Mouse (Mus musculus) lung, postnatal 14 days (tissue): ENCODE results near the gene Ywhag.
A peak's percentile ranks its signal among the peaks of the same experiment; 100 is the strongest.

Source experiments
- DNase-seq: peaks from one replicate; pipeline ENCODE4 v3.0.0; 2021

Ywhag gene

DNA sequence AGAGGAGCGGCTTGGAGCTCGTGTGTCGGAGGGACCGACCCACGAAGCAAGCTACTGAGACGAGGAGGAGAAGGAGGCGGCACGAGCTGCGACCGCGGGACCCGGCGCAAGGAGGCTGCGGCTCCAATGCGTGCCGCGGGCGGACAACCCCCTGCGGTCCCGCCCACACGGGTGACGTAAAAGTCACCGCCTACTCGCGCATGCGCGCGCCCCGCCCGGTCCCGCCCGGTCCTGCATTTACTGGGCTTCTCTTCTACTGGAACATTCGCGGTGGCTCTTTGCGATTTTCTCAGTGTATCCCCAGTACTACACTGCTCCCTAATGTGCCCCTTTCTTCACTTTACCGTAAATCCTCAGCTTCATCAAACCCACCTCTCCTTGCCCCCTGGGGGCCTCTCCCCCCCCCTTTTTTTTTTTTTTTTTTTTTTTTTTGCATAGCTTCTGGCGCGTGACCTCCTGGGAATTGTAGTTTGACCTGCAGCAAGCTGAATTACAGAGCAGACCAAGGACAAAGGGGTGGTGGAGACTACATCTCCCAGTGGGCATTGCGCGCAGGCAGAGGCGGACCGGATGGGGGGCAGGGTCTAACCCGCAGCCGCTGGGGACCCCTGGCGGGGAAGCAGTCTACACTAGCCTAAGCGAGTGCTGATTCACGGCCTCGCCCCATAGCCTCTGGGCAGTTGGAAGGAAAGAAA, at the start of gene Ywhag:
Gene Ywhag, minus strand, starts transcription at position 136 of the 695 bp plus-strand sequence.
- peak; percentile 98 for DNase-seq

DNA sequence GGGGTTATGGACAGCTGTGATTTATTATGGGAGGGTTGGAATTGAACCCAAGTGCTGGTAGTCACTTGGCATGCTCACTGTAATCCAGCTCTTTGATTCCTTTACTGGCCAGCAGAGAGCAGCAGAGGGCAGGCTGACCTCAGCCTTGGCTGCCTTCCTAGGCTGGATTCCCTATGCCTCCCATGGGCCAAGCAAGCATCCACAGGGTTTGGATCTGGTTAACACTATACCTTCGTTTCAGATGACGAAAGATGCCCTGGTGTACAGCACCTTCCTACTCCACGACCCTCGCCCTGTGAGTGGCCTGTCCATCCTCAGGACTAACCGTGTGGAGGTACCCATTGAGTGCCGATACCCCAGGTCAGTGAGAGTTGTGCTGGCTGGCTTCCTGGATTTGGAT, 48.0 kb upstream of the Ywhag start:
- peak; percentile 74 for DNase-seq

DNA sequence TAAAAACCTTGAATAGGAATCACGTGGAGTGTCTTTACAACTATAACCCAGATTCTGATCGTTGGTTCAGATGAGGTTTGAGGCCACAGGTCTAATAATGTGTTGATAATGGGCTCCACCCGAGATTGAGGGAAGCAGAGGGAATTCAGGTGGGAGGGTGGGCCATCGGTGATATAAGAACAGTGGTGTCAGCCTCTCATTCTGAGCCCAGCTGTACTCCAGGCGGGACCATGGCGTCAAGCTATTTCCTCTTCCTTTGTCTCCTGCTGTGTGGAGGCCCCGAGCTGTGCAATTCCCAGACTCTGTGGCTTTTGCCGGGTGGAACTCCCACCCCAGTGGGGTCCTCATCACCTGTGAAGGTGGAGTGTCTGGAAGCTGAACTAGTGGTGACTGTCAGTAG, 45.5 kb upstream of the Ywhag start, which contains the start of gene Zp3:
Gene Zp3, plus strand, starts transcription at position 196 of the 400 bp plus-strand sequence.
- no peak for DNase-seq

DNA sequence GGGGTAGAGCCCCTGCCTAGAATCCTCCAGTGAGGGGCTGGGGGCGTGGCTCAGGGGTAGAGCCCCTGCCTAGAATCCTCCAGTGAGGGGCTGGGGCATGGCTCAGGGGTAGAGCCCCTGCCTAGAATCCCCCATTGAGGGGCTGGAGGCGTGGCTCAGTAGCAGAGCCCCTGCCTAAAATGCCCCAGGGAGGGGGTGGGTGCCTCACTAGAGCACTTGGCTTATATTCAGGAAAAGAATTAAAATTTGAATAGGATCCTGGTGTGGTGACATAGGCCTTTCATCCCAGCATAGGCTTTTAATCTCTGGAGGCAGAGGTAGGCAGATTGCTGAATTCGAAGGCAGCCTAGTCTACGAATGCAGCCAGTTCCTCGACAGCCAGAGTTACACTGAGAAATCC, 45.0 kb upstream of the Ywhag start:
- DNase-seq = no peak

DNA sequence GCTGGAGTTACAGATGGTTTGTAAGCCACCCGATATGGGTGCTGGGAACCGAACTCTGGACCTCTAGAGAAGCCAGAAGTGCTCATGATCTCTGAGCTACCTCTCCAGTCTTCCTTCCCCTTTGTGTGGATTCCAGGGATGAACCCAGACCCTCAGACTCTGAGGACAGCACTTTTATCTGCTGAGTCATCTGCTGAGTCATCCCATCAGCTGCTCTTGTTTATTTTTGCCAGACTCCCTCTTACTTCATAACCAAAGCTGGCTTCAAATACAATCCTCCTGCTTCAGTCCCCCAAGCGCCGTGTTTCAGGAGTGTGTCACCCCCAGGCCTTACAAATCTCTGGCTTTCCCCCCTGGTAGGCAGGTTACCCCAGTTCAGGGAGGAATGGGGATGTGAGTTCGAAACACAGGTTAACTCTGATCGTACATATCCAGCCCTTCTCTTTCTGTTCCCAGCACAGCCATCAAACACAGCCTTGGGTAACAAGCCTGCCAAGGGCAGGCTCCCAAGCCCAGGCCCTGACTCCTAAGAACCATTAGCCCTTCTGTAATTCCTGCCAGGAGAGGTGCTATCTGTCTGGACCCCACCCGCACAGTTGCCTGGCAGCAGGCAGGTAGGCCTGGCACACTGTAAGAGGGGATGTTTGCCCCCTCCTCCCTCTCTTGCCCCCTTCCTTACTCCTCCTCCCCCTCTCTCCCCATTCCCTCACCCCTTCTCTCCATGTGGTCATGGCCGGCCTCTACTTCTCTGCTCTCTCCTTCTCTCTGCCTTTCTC, 41.7 kb upstream of the Ywhag start:
- DNase-seq = no peak

DNA sequence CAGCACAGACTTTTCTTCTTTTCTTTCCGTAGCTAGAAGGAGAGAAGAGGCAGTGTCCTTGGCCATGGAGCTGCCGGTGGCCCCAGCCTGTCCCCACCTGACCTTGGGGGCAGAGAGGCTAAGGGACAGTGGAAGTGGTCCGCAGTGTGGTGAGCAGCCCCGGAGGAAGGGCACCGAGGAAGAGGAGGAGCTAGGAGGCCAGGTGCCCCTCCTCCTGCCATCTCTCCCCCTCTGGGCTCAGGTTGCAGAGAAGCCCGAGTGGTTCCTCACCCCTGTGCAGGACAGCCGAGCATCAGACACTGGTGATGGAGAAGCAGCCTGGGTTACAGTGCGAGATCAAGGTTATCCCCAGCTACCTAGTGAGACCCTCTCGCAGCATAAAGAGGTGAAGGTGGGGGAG, 39.9 kb upstream of the Ywhag start, which contains the start of gene Ssc4d:
Gene Ssc4d, minus strand, starts transcription at position 167 of the 400 bp plus-strand sequence.
- DNase-seq = no peak

DNA sequence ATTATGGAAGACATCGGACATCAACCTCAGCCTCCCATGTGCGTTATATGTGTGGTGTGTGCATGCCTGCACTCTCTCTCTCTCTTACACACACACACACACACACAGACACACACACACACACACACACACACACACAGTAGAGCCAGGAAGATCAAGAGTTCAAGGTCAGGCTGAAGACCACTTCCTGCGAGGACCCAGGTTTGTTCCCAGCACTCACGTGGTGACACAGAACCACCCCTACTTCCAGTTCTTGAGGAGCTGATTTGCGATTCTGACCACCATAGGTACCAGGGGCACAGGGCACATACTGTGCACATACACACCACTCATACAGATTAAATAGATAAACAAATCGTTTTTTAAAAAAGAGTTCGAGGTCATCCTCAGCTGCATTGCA, 37.5 kb upstream of the Ywhag start:
- no peak for DNase-seq

DNA sequence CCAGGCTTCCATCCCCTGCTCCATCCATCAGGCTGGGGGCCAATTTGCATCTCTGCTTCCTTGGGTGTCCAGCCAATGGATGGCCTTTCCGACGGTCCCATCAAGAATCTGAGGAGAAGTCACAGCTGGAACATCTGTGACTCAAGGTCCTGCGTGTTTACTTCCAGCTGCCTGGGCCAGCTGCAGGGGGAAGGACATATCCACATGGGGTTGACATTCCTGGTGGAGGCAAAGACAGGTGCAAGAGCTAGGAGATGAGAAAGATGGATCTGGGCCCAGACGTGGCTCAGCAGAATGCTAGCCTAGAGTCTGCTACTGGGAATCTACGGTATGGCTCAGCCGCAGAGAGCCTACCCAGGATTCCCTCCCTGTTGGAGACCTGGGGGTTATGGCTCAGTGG, 35.8 kb upstream of the Ywhag start:
- no peak for DNase-seq

DNA sequence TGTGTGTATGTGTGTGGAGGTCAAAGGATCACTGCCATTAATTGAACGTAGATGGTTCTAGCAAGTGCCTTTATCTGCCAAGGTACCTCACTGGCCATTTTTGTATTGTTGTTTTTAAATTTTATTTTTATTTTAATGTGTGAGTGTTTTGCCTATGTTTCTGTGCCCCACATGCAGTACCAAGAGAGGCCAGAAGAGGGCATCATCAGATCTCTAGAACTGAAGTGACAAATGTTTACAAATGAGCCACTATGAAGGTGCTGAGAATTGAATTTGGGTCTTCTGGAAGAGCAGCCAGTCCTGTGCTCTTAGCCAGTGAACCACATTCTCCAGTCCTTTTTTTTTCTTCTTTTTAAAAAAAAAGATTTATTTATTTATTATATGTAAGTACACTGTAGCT, 34.4 kb upstream of the Ywhag start:
- DNase-seq = peak; percentile 68

DNA sequence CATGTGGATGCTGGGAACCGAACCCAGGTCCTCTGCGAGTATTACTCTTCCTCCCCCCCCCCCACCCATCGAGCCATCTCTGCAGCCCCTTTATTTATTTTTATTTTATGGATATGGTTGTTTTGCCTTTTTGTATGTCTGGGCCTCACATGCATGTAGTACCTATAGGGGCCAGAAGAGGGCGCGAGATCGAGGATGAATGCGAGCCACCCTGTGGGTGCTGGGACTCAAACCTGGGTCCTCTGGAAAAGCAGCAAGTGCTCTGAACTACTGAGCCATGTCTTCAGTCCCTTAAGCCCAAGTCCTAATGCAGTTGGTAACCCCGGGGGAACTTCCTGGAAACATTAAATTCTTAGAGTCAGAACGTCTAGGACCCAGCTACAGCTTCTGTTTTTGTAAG, 32.5 kb upstream of the Ywhag start:
- peak; percentile 14 for DNase-seq

DNA sequence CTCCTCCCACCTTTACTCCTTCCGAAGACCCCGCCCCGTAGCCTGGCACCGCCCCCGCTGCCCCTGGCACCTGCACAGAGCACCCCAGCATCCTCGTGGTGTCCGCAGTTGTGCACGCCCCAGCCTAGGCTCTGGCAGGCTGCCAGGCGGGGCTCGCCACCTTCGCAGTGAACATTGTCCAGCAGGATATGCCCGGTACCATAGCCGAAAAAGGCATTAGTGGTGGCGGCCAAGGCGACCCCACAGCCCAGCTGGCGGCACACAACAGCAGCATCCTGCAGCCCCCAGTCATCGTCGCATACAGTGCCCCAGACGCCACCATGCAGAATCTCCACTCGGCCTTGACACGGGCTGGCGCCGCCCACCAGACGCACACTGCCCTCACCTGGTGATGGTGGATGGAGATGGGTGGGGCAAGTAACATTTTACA, 31.1 kb upstream of the Ywhag start:
- peak; percentile 21 for DNase-seq

DNA sequence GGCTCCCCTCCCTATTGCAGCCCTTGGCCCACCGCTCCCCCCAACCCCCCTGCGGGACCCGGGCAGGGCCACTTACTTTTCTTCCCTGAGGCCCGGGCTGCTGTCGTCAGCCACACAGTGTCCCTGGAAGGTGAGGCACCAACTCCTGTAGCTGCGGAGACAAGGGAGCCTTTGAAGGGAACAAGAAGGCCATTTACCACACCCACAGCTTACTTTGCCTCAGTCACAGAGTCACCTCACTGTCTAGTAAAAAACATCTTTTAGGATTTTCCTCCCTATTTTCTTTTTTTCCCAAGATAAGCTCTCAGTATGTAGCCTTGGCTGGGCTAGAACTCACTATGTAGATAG, 28.8 kb upstream of the Ywhag start:
- DNase-seq = no peak

DNA sequence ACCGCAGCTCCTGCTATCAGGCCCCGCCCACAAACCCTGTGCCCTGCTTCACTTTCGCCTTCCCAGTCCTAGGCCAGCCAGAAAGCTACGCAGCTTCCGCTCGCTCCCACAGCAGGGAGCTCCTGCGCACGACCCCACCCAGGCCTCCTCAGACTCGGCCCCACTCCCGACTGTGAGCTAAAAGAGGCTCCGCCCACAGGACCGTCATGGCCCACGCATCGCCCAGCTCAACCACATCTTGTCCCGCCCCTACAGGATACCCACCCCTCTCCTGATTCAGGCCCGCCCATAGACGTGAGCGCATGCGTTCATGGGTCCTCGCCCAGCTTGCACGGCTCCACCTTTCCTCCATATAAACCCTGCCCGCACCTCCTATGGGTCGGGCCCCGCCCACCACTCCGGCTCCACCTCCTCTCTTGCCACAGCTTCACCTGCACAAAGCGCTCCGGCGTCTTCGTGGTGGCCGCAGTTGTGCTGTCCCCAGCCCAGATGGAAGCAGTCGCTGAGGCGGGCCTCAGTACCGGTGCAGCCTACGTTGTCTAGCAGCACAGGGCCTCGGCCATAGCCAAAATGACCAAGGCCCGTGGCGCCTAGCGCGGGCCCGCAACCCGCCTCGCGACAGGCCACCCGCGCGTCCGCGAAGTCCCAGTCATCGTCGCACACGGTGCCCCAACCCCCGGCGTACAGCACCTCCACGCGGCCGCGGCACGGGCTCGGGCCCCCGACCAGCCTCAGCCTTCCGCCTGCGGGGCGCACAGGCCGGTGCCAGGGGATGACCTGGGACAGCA, 28.3 kb upstream of the Ywhag start:
- peak; percentile 98 for DNase-seq

DNA sequence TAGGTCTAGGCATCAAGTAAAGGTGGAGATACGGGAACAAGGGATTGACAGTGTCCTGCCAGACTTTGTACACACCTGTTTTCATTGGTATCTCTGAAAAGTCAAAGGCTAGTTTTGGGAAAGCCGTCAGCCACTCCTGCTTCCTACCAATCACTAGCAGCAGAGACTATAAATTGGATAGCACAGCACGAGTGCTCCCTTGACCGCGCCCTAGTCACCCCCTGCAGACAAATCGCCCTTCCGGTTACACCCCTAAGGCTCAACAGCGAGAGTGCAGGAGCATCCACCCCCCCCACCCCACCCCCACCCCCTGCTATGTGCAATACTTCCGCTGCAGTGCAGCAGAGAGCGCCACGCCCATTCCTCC, 27.7 kb upstream of the Ywhag start:
- DNase-seq = no peak

DNA sequence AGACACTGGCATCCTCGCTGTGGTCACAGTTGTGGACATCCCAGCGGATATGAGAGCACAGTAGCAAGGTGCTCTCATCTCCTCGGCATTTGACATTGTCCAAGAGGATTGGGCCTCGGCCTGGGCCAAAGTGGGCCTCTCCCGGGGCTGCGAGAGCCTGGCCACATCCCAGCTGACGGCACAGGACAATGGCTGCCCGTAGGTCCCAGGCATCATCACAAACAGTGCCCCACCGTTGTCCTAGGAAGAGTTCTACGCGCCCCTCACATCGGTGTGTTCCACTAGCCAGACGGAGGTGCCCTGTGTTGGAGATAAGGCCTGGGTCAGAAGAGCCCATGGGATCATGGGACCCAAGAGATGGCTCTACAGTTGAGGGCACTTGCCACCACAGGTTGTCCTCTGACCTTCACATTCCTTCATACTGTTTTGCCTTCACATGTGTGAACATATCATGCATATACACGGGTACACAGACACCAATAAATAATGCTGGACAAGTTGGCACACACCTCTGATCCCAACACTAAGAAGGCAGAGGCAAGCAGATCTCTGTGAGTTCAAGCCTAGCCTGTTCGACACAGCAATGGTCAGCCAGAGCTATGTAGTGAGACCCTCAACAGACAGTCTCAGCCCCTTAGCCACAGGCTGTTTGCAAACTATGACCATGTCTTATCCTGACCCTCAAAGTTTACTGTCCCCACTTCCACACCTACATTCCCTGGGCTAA, 26.7 kb upstream of the Ywhag start:
- no peak for DNase-seq

DNA sequence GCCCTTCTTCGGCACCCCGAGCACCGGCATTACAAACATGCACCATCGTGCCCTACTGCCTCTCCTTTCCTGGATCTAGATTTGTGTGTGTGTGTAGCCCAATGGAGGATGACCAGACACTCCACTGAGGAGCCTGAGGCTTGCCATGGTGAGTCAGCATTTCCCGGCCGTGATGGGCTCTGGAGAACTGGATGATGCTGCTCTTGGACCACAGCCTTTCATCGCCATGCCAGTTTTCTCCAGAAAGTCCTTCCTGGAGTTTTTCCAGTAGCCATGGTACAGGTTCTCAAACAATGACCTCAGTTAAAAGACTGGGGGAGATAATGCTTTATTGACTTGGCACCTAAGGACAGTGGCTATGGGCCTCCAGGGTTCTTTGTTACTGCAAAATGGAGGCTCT, 25.5 kb upstream of the Ywhag start:
- no peak for DNase-seq

DNA sequence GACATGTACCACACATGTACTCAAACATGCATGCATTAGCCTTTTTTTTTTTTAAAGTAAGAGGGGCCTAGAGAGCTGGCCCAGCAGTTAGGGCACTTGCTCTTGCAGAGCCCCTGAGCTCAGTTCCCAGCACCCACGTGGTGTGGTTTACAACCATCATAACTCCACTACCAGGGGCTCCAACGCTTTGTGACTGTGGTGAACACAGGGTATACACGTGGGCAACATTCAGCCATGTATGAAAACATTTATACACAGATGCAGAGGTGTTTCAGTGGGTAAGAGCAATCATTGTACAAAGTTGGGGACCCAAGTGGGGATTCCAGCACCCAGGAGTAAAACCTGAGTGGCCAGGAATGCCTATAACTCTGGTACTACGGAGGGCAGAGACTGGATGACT, 24.0 kb upstream of the Ywhag start:
- no peak for DNase-seq

DNA sequence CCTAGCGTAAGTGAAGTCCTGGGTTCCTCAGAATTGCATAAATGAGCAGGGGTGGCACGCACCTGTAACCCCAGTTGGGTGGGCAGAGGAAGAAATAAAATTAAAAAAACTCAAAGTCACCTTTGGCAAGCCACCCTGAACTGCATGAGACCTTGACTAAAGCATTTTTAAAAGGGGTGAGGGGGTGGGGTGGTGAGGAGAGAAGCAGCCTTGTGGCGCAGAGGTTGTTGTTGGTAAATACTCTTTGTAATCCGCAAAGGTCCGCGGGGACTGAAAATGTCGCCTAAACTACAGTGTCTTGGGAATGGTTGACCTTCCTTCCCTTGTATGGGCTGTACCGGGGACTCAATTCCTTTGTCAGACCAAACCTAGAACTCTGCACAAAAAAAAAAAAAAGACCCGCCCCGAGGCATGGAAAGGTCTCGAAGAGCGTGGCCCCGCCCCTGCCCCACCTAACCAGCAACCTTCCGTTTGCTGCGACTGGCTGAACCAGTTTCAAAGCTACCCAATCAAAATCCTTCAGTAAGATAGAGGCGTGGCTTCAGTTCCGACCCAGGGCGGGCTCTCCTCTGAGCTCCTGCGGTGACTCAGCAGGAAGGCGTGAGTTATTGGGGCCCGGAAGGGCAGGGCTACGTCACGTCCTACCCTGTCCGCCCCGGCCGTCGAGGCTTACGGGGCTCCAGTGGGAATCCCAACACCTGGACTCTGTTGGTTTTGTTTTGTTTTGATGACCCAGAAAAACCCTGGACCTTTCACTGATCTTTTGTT, 23.0 kb upstream of the Ywhag start:
- peak; percentile 91 for DNase-seq

DNA sequence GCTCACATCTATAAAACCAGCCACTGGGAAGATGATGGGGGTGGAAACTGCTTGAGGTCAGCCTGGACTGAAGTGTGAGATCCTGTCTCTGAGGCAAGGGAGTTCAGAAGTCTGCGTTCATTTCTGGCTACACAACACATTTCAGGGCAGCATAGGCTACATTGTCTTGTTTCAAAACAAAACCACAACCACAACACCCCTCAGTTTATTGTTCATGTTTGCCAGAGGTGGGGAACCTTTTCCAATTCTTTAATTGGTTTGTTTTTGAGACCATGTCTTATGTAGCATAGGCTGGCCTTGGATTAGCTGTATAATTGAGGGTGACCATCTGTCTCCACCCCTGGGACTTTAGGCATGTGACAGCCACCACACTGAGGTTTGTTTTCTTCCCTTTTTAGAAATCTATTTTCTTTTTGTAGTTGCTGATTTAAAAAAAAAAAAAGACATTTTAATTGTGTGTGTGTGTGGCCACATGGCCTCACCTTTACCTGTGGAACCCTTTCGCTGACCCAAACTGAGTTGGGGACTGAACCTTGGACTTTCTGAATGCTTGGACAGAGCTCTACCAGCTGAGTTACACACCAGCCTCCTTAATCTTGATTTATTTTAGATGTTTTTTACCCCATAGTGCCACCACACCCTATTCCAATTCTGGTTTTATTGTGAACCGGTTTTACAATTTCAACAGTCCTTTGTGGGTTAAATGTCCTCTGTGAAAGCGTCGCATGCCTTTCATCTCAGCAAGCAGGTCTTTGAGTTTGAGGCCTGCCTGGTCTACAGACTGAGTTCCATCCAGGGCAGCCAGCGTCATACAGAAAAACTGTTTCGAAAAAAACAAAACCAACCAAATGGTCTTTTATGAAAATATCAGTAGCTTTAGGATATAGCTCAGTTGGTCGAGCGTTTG, 22.1 kb upstream of the Ywhag start:
- no peak for DNase-seq

DNA sequence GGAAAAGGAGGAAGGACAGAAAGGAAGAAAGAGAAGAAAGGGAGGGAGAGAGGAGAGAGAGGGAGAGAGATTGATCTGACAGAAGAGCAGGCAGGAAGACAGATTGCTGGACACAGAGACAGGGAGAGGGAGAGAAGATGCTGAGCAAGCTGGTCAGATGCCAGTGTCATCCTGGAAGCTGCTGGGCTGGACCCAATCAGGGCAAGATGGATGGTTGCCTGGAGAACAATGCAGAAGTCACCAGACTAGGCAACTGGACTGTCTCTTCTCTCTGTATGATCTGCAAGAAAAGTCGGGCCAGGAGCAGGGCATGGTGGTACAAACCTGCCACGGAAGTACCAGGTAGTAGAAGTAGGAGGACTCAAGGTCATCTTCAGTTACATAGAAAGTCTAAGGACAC, 18.4 kb upstream of the Ywhag start:
- no peak for DNase-seq

DNA sequence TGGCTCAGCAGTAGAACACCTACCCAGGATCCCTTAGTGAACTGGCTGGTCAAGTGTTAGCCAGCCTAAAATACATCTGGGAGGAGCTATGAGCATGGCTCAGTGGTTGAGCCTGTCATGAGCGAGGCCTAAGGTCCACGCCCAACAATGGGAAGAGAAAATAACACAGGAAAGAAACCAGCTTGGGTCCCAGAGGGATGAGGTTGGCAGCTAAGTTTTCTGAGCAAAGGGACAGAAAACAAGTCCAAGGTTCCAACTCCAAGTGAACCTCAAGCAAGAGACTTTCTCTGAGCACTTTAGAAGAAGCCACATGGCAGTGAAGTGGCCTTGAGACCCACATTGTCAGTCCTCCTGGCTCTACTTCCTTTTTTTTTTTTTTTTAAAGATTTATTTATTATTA, 17.2 kb upstream of the Ywhag start:
- DNase-seq = no peak
